ENCODE assay signal across 8 mouse cellular contexts in genomic region chr13:41634401-41634818, GRCm38 (mm10). TPM values are rescaled to one million over a fixed set of nuclear protein-coding genes. Genes with fewer than 3 reads are reported as not detected.
DNase-seq lines count a peak whose midpoint lies in the region; ATAC-seq lines count a peak whose summit lies in the region.

No protein-coding gene starts in this region.

- H3K4me1 ChIP-seq in forebrain, embryonic 14.5 days (ENCODE audit: control insufficient read depth, insufficient read depth, low read length): no peaks in the 10 kb centered on the region

- peaks cover 19% of the 10 kb centered on the region; the same call in 1 of the 2 replicates for H3K36me3 ChIP-seq in forebrain, embryonic 14.5 days (ENCODE audit: control insufficient read depth, insufficient read depth, low read length)

- ATAC-seq in forebrain, embryonic 14.5 days: peak; percentile 60; the same call in 1 of the 2 replicates

- no peak overlapping the region for H3K4me3 ChIP-seq in forebrain, embryonic 14.5 days (ENCODE audit: low read depth, low read length)

- H3K4me2 ChIP-seq in forebrain, embryonic 14.5 days (ENCODE audit: low read length): no peak overlapping the region

- no peaks in the 10 kb centered on the region for H3K9me3 ChIP-seq in forebrain, embryonic 14.5 days (replicated peaks; ENCODE audit: control insufficient read depth, low read length)

- H3K27me3 ChIP-seq in forebrain, embryonic 14.5 days (replicated peaks; ENCODE audit: control insufficient read depth, insufficient read depth, low read length): no peaks in the 10 kb centered on the region

- H3K9ac ChIP-seq in forebrain, embryonic 14.5 days (ENCODE audit: low read length): no peak overlapping the region

- DNase-seq in Muller cell, postnatal 12 days (ENCODE audit: inconsistent ontology term): peak; percentile 51
- peak; percentile 46 for DNase-seq in c-Kit-positive CD71-positive TER-119-positive erythroid progenitor cells, embryonic 14.5 days (ENCODE audit: low spot score)
- peak; percentile 69 for DNase-seq in forebrain, embryonic 14.5 days (ENCODE audit: low spot score)
- peak; percentile 84 for DNase-seq in heart, postnatal 4 days
- DNase-seq in layer of hippocampus, adult 9-11 months: peak; percentile 52
- peak; percentile 88 for DNase-seq in lung, postnatal 36 days
- DNase-seq in right cerebral cortex, adult 18-20 months: peak; percentile 76
- DNase-seq in urinary bladder, postnatal 4 days (ENCODE audit: low spot score in 2 of 2): peak; percentile 30 to 75

- no peak overlapping the region for H3K27ac ChIP-seq in forebrain, embryonic 14.5 days (ENCODE audit: low read depth, low read length)

- 32% methylated on average over 13 of the region's 13 CpGs for WGBS in forebrain, embryonic 14.5 days

RNA-seq across cellular contexts. Expression of gene Tmem170b, which starts 28.7 kb away (rescaled TPM):
- polyA plus RNA-seq in forebrain, embryonic 14.5 days (2014; fragmentation: Nextera tagmentation; extraction: Ambion mirVana): 32.5 and 46.3 TPM in 2 replicates
- 10 to 100 TPM; 25.4 to 26.2 TPM for total RNA-seq in heart, postnatal 4 days (2021)
